24 mouse cellular contexts compared by ENCODE assay signal in genomic region chr7:113367440-113367839, GRCm38 (mm10). TPM values are rescaled to one million over a fixed set of nuclear protein-coding genes. Genes with fewer than 3 reads are reported as not detected.
A peak's percentile ranks its signal among the peaks of the same experiment; 100 is the strongest.
DNase-seq lines count a peak whose midpoint lies in the region; ATAC-seq lines count a peak whose summit lies in the region.
"Had no signal": no experiment of that assay in that cellular context is flagged by ENCODE, and none has a peak within 500 bp of the region (broad histone marks: within the 10 kb centered on the region; RNA-seq: fewer than 3 reads in every experiment).

No protein-coding gene starts in this region.

- H3K4me3 ChIP-seq in forebrain, embryonic 14.5 days (ENCODE audit: low read depth, low read length): no peak overlapping the region
- H3K4me3 ChIP-seq in forebrain, embryonic 16.5 days (replicated peaks; ENCODE audit: low read length): no peak overlapping the region
- H3K4me3 ChIP-seq in limb, embryonic 13.5 days: no peak overlapping the region
- H3K4me3 ChIP-seq in limb, embryonic 10.5 days: no peak overlapping the region
- no peak overlapping the region for H3K4me3 ChIP-seq in liver, embryonic 15.5 days (replicated peaks)
- H3K4me3 ChIP-seq: embryonic facial prominence, embryonic 15.5 days; neural tube, embryonic 12.5 days had no signal

- ATAC-seq in forebrain, embryonic 14.5 days: no peak
- no peak for ATAC-seq in forebrain, embryonic 16.5 days
- no peak for ATAC-seq in limb, embryonic 13.5 days (ENCODE audit: low FRiP score, low read depth)
- ATAC-seq in liver, embryonic 15.5 days (ENCODE audit: insufficient read depth): no peak
- no peak for ATAC-seq in CD4-positive, CD25-positive, alpha-beta regulatory T cell, adult 4 months
- ATAC-seq: inflammation-experienced regulatory T-cells, adult 6 months had no signal

- H3K9me3 ChIP-seq in forebrain, embryonic 14.5 days (replicated peaks; ENCODE audit: control insufficient read depth, low read length): no peaks in the 10 kb centered on the region
- H3K9me3 ChIP-seq in forebrain, embryonic 16.5 days (ENCODE audit: control insufficient read depth, low read length): no peaks in the 10 kb centered on the region
- no peaks in the 10 kb centered on the region for H3K9me3 ChIP-seq in limb, embryonic 13.5 days
- H3K9me3 ChIP-seq in limb, embryonic 10.5 days (replicated peaks): no peaks in the 10 kb centered on the region
- H3K9me3 ChIP-seq in liver, embryonic 15.5 days (replicated peaks): no peaks in the 10 kb centered on the region
- H3K9me3 ChIP-seq: embryonic facial prominence, embryonic 15.5 days; forebrain, embryonic 12.5 days; neural tube, embryonic 12.5 days had no signal

- H3K36me3 ChIP-seq in forebrain, embryonic 14.5 days (ENCODE audit: control insufficient read depth, insufficient read depth, low read length): no peaks in the 10 kb centered on the region
- H3K36me3 ChIP-seq in forebrain, embryonic 16.5 days (ENCODE audit: control insufficient read depth, insufficient read depth): no peaks in the 10 kb centered on the region
- no peaks in the 10 kb centered on the region for H3K36me3 ChIP-seq in limb, embryonic 13.5 days
- no peaks in the 10 kb centered on the region for H3K36me3 ChIP-seq in limb, embryonic 10.5 days
- no peaks in the 10 kb centered on the region for H3K36me3 ChIP-seq in liver, embryonic 15.5 days (replicated peaks)
- H3K36me3 ChIP-seq: embryonic facial prominence, embryonic 15.5 days; forebrain, embryonic 12.5 days; neural tube, embryonic 12.5 days had no signal

- 62% methylated on average over 4 of the region's 4 CpGs for WGBS in forebrain, embryonic 14.5 days
- 62% methylated on average over 4 of the region's 4 CpGs for WGBS in forebrain, embryonic 16.5 days
- WGBS in limb, embryonic 13.5 days: 87% methylated on average over 4 of the region's 4 CpGs
- WGBS in limb, embryonic 10.5 days: 90% methylated on average over 4 of the region's 4 CpGs
- WGBS in liver, embryonic 15.5 days (ENCODE audit: insufficient replicate concordance): 33% methylated on average over 4 of the region's 4 CpGs

- H3K27me3 ChIP-seq in forebrain, embryonic 14.5 days (replicated peaks; ENCODE audit: control insufficient read depth, insufficient read depth, low read length): no peaks in the 10 kb centered on the region
- no peaks in the 10 kb centered on the region for H3K27me3 ChIP-seq in forebrain, embryonic 16.5 days (replicated peaks; ENCODE audit: control insufficient read depth, insufficient read depth, low read length)
- H3K27me3 ChIP-seq in limb, embryonic 13.5 days: no peaks in the 10 kb centered on the region
- H3K27me3 ChIP-seq in limb, embryonic 10.5 days (ENCODE audit: low read depth, poor library complexity, severe bottlenecking): 0 out of 2 replicates have a peak, but pooled peaks cover 3% of the 10 kb centered on the region
- H3K27me3 ChIP-seq in liver, embryonic 15.5 days: no peaks in the 10 kb centered on the region
- H3K27me3 ChIP-seq: CH12.LX; embryonic facial prominence, embryonic 15.5 days; forebrain, embryonic 12.5 days; neural tube, embryonic 12.5 days had no signal

- no peak overlapping the region for H3K9ac ChIP-seq in forebrain, embryonic 14.5 days (ENCODE audit: low read length)
- H3K9ac ChIP-seq in forebrain, embryonic 16.5 days (replicated peaks; ENCODE audit: low read depth, low read length): no peak overlapping the region
- H3K9ac ChIP-seq in limb, embryonic 13.5 days: 0 out of 2 replicates have a peak overlapping the region, but pooled peaks have one; percentile 39
- no peak overlapping the region for H3K9ac ChIP-seq in liver, embryonic 15.5 days
- H3K9ac ChIP-seq: embryonic facial prominence, embryonic 15.5 days; neural tube, embryonic 12.5 days had no signal

- H3K27ac ChIP-seq in forebrain, embryonic 14.5 days (ENCODE audit: low read depth, low read length): no peak overlapping the region
- H3K27ac ChIP-seq in forebrain, embryonic 16.5 days (ENCODE audit: low read length): no peak overlapping the region
- no peak overlapping the region for H3K27ac ChIP-seq in limb, embryonic 13.5 days
- no peak overlapping the region for H3K27ac ChIP-seq in limb, embryonic 10.5 days
- H3K27ac ChIP-seq in liver, embryonic 15.5 days (replicated peaks): no peak overlapping the region
- H3K27ac ChIP-seq: embryonic facial prominence, embryonic 15.5 days; forebrain, embryonic 12.5 days; layer of hippocampus, adult 2 months; neural tube, embryonic 12.5 days had no signal

- peaks cover 15% of the 10 kb centered on the region for H3K4me1 ChIP-seq in forebrain, embryonic 14.5 days (ENCODE audit: control insufficient read depth, insufficient read depth, low read length)
- H3K4me1 ChIP-seq in forebrain, embryonic 16.5 days (replicated peaks; ENCODE audit: control insufficient read depth, insufficient read depth, low read length): peaks cover 13% of the 10 kb centered on the region
- H3K4me1 ChIP-seq in limb, embryonic 13.5 days: peaks cover 9% of the 10 kb centered on the region
- peaks cover 12% of the 10 kb centered on the region for H3K4me1 ChIP-seq in limb, embryonic 10.5 days
- H3K4me1 ChIP-seq in liver, embryonic 15.5 days (replicated peaks): peaks cover 25% of the 10 kb centered on the region

- DNase-seq in forebrain, embryonic 14.5 days (ENCODE audit: low spot score): no peak
- DNase-seq in limb, embryonic 10.5 days (ENCODE audit: low spot score): no peak
- peak; percentile 44 for DNase-seq in c-Kit-positive CD71-positive TER-119-positive erythroid progenitor cells, embryonic 14.5 days (ENCODE audit: low spot score)
- no peak for DNase-seq in cerebellum, postnatal 4 days (ENCODE audit: low spot score in 2 of 2)
- DNase-seq: adrenal gland, postnatal 36 days; cerebellum, adult 18-20 months; cerebellum, postnatal 25 days; heart, postnatal 14 days; kidney, adult 2 months; kidney, postnatal 10 days; layer of hippocampus, postnatal 36 days; lung, postnatal 10 days; thymus, postnatal 4 days had no signal

- 0 out of 2 replicates have a peak overlapping the region, but pooled peaks have one; percentile 70 for H3K4me2 ChIP-seq in forebrain, embryonic 14.5 days (ENCODE audit: low read length)
- H3K4me2 ChIP-seq in forebrain, embryonic 16.5 days (ENCODE audit: low read length): no peak overlapping the region
- H3K4me2 ChIP-seq in limb, embryonic 13.5 days (replicated peaks): no peak overlapping the region
- peak overlapping the region; percentile 94 for H3K4me2 ChIP-seq in liver, embryonic 15.5 days
- H3K4me2 ChIP-seq: embryonic facial prominence, embryonic 15.5 days had no signal

RNA-seq across cellular contexts. Expression of gene Btbd10, which starts 1.8 kb away (rescaled TPM):
- 65.6 and 79.1 TPM in 2 replicates for polyA plus RNA-seq in forebrain, embryonic 14.5 days (2014; fragmentation: Nextera tagmentation; extraction: Ambion mirVana)
- polyA plus RNA-seq in forebrain, embryonic 16.5 days (2015; fragmentation: Nextera tagmentation; extraction: Ambion mirVana): 78.4 and 80.9 TPM in 2 replicates
- 28.7 and 30.9 TPM in 2 replicates for polyA plus RNA-seq in limb, embryonic 13.5 days (2015; fragmentation: Nextera tagmentation; extraction: Ambion mirVana)
- 17.0 and 21.8 TPM in 2 replicates for polyA plus RNA-seq in limb, embryonic 10.5 days (2016; fragmentation: Nextera tagmentation; extraction: Ambion mirVana)
- polyA plus RNA-seq in liver, embryonic 15.5 days (2015; fragmentation: Nextera tagmentation; extraction: Ambion mirVana): 7.1 and 8.1 TPM in 2 replicates
- polyA plus RNA-seq in CD4-positive, CD25-positive, alpha-beta regulatory T cell, adult 4 months (2017; shearing (Covaris generic)): 10 to 100 TPM in 1 of 2 experiments, 1 to 10 TPM in 1; 10.0 to 10.3 TPM

RNA-seq across cellular contexts. Expression of gene Pth, which starts 20.9 kb away (rescaled TPM):
- polyA plus RNA-seq in forebrain, embryonic 14.5 days (2014; fragmentation: Nextera tagmentation; extraction: Ambion mirVana): not detected in 2 replicates
- polyA plus RNA-seq in forebrain, embryonic 16.5 days (2015; fragmentation: Nextera tagmentation; extraction: Ambion mirVana): not detected in 2 replicates
- not detected in 2 replicates for polyA plus RNA-seq in limb, embryonic 13.5 days (2015; fragmentation: Nextera tagmentation; extraction: Ambion mirVana)
- polyA plus RNA-seq in limb, embryonic 10.5 days (2016; fragmentation: Nextera tagmentation; extraction: Ambion mirVana): not detected in 2 replicates
- not detected in 2 replicates for polyA plus RNA-seq in liver, embryonic 15.5 days (2015; fragmentation: Nextera tagmentation; extraction: Ambion mirVana)
- polyA plus RNA-seq in CD4-positive, CD25-positive, alpha-beta regulatory T cell, adult 4 months (2017; shearing (Covaris generic)): not detected
- polyA plus RNA-seq: forebrain, embryonic 12.5 days; inflammation-experienced regulatory T-cells, adult 6 months; kidney, adult 2 months; liver, adult 2 months; neural tube, embryonic 12.5 days had no signal

Comparison
In these comparisons a context has a peak if more than half of its experiments do, and no peak if none do; other contexts are left out.
1. H3K4me2 ChIP-seq: peak in forebrain, embryonic 14.5 days (single experiment) and liver, embryonic 15.5 days (single experiment); none in forebrain, embryonic 16.5 days (single experiment) and limb, embryonic 13.5 days (single experiment).